Comparison of ENCODE assay signal across 8 mouse cellular contexts in genomic region chr3:115924401-115925190, GRCm38 (mm10). TPM values are rescaled to one million over a fixed set of nuclear protein-coding genes. Genes with fewer than 3 reads are reported as not detected.
DNase-seq lines count a peak whose midpoint lies in the region; ATAC-seq and TF ChIP-seq lines count a peak whose summit lies in the region.
"Had no signal": no experiment of that assay in that cellular context is flagged by ENCODE, and none has a peak within 500 bp of the region (broad histone marks: within the 10 kb centered on the region; RNA-seq: fewer than 3 reads in every experiment).

No protein-coding gene starts in this region.

- no peaks in the 10 kb centered on the region for H3K27me3 ChIP-seq in kidney, postnatal 0 days (ENCODE audit: insufficient read depth, low read length)
- no peaks in the 10 kb centered on the region for H3K27me3 ChIP-seq in heart, postnatal 0 days (ENCODE audit: control insufficient read depth, insufficient read depth, low read length)
- H3K27me3 ChIP-seq in liver, embryonic 14.5 days (ENCODE audit: control insufficient read depth, insufficient read depth, low read length): no peaks in the 10 kb centered on the region
- no peaks in the 10 kb centered on the region for H3K27me3 ChIP-seq in stomach, embryonic 16.5 days (ENCODE audit: control insufficient read depth, insufficient read depth, low read length)

- WGBS in kidney, postnatal 0 days: 82% methylated on average over 4 of the region's 4 CpGs
- WGBS in heart, postnatal 0 days: 40% methylated on average over 4 of the region's 4 CpGs
- WGBS in liver, embryonic 14.5 days (ENCODE audit: insufficient replicate concordance): 68% methylated on average over 4 of the region's 4 CpGs
- 75% methylated on average over 4 of the region's 4 CpGs for WGBS in stomach, embryonic 16.5 days

- no peak overlapping the region for H3K27ac ChIP-seq in kidney, postnatal 0 days
- peak overlapping the region; percentile 47 for H3K27ac ChIP-seq in heart, postnatal 0 days (ENCODE audit: low read depth)
- H3K27ac ChIP-seq in liver, embryonic 14.5 days: no peak overlapping the region
- peak overlapping the region; percentile 53 for H3K27ac ChIP-seq in stomach, embryonic 16.5 days (ENCODE audit: low read length)

- H3K4me1 ChIP-seq in kidney, postnatal 0 days (replicated peaks; ENCODE audit: insufficient read depth, low read length): no peaks in the 10 kb centered on the region
- H3K4me1 ChIP-seq in heart, postnatal 0 days (ENCODE audit: control insufficient read depth, insufficient read depth): no peaks in the 10 kb centered on the region
- peaks cover 0 to 2% of the 10 kb centered on the region in 2 experiments; a peak in 1 of 4 replicates for H3K4me1 ChIP-seq in liver, embryonic 14.5 days (replicated peaks; ENCODE audit: control insufficient read depth in 2 of 2, insufficient read depth in 2 of 2, low read length in 1 of 2)
- H3K4me1 ChIP-seq in stomach, embryonic 16.5 days (ENCODE audit: control insufficient read depth, insufficient read depth, low read length): no peaks in the 10 kb centered on the region

- no peaks in the 10 kb centered on the region for H3K9me3 ChIP-seq in kidney, postnatal 0 days (replicated peaks; ENCODE audit: low read length)
- no peaks in the 10 kb centered on the region for H3K9me3 ChIP-seq in heart, postnatal 0 days (replicated peaks; ENCODE audit: control insufficient read depth, low read length)
- H3K9me3 ChIP-seq in liver, embryonic 14.5 days (ENCODE audit: control insufficient read depth, low read length): no peaks in the 10 kb centered on the region
- H3K9me3 ChIP-seq in stomach, embryonic 16.5 days (replicated peaks; ENCODE audit: control insufficient read depth, low read length): no peaks in the 10 kb centered on the region

- ATAC-seq in kidney, postnatal 0 days (replicated peaks; ENCODE audit: low FRiP score, low read depth): no peak
- ATAC-seq in heart, postnatal 0 days (ENCODE audit: insufficient read depth, low read depth): peak; percentile 80
- peak; percentile 60 for ATAC-seq in liver, embryonic 14.5 days (ENCODE audit: insufficient read depth)
- peak; percentile 80 for ATAC-seq in stomach, embryonic 16.5 days (ENCODE audit: insufficient read depth, low FRiP score)

- no peak overlapping the region for H3K4me2 ChIP-seq in kidney, postnatal 0 days (ENCODE audit: low read length)
- H3K4me2 ChIP-seq in heart, postnatal 0 days (ENCODE audit: low read depth, low read length): no peak overlapping the region
- no peak overlapping the region for H3K4me2 ChIP-seq in liver, embryonic 14.5 days (ENCODE audit: low read depth)
- H3K4me2 ChIP-seq in stomach, embryonic 16.5 days (ENCODE audit: low read depth, low read length): no peak overlapping the region

- peak; percentile 20 for DNase-seq in kidney, postnatal 0 days (ENCODE audit: low spot score)
- DNase-seq in kidney, adult 18-20 months: no peak
- DNase-seq in heart, postnatal 0 days (ENCODE audit: low spot score): peak; percentile 57
- DNase-seq in liver, embryonic 14.5 days (ENCODE audit: low read depth in 3 of 3, low spot score in 3 of 3): no peak
- DNase-seq in cerebellum, adult 11 months: no peak
- no peak for DNase-seq in right cerebral cortex, postnatal 36 days (ENCODE audit: low spot score in 2 of 2)
- DNase-seq: thymus, adult 2 months had no signal

- TF ChIP-seq CTCF in kidney, postnatal 0 days (IDR thresholded peaks at IDR 0.05; ENCODE audit: low read depth): no peak
- TF ChIP-seq CTCF in heart, postnatal 0 days (IDR thresholded peaks at IDR 0.05; ENCODE audit: low read depth): no peak
- no peak for TF ChIP-seq CTCF in liver, embryonic 14.5 days (IDR thresholded peaks at IDR 0.05; ENCODE audit: low read depth)

- H3K9ac ChIP-seq in kidney, postnatal 0 days (ENCODE audit: low read depth, low read length): no peak overlapping the region
- H3K9ac ChIP-seq in heart, postnatal 0 days (replicated peaks; ENCODE audit: low read depth, low read length): no peak overlapping the region
- H3K9ac ChIP-seq in liver, embryonic 14.5 days (replicated peaks): no peak overlapping the region
- H3K9ac ChIP-seq in stomach, embryonic 16.5 days (ENCODE audit: low read length): no peak overlapping the region

- H3K4me3 ChIP-seq in kidney, postnatal 0 days (replicated peaks; ENCODE audit: low read depth, low read length): no peak overlapping the region
- H3K4me3 ChIP-seq in heart, postnatal 0 days (ENCODE audit: low read depth, low read length): no peak overlapping the region
- H3K4me3 ChIP-seq in liver, embryonic 14.5 days (ENCODE audit: insufficient read depth in 1 of 2, low read depth in 2 of 2, low read length in 2 of 2): no peak overlapping the region
- H3K4me3 ChIP-seq in stomach, embryonic 16.5 days (replicated peaks; ENCODE audit: low read length): no peak overlapping the region

- H3K36me3 ChIP-seq in kidney, postnatal 0 days (ENCODE audit: insufficient read depth, low read length): 0 out of 2 replicates have a peak, but pooled peaks cover 4% of the 10 kb centered on the region
- peaks cover 21% of the 10 kb centered on the region; the same call in 1 of the 2 replicates for H3K36me3 ChIP-seq in heart, postnatal 0 days (replicated peaks; ENCODE audit: control insufficient read depth, insufficient read depth, low read length)
- H3K36me3 ChIP-seq in liver, embryonic 14.5 days (replicated peaks; ENCODE audit: control insufficient read depth, insufficient read depth, low read depth): peaks cover 7% of the 10 kb centered on the region
- peaks cover 5% of the 10 kb centered on the region for H3K36me3 ChIP-seq in stomach, embryonic 16.5 days (ENCODE audit: control insufficient read depth, insufficient read depth, low read length)

- no peak for TF ChIP-seq EP300 in heart, postnatal 0 days (IDR thresholded peaks at IDR 0.05; ENCODE audit: low read depth)
- TF ChIP-seq EP300 in liver, embryonic 14.5 days (IDR thresholded peaks at IDR 0.05; ENCODE audit: low read depth): no peak

RNA-seq across cellular contexts. Expression of gene Dph5, which starts 37.0 kb away (rescaled TPM):
- polyA plus RNA-seq in kidney, postnatal 0 days (2015; fragmentation: Nextera tagmentation; extraction: Ambion mirVana): 21.3 and 21.9 TPM in 2 replicates
- 6.4 and 11.1 TPM in 2 replicates for total RNA-seq in heart, postnatal 0 days (2014; rRNA removed; ENCODE audit: low replicate concordance)
- 12.1 and 14.0 TPM in 2 replicates for polyA plus RNA-seq in heart, postnatal 0 days (2015; fragmentation: Nextera tagmentation; extraction: Ambion mirVana)
- 6.4 and 10.2 TPM in 2 replicates for polyA plus RNA-seq in liver, embryonic 14.5 days (2012; rRNA removed)
- polyA plus RNA-seq in liver, embryonic 14.5 days (2014; fragmentation: Nextera tagmentation; extraction: Ambion mirVana): 15.0 and 16.2 TPM in 2 replicates
- 28.8 and 31.9 TPM in 2 replicates for polyA plus RNA-seq in stomach, embryonic 16.5 days (2015; fragmentation: Nextera tagmentation; extraction: Ambion mirVana)

Comparison
In these comparisons a context has a peak if more than half of its experiments do, and no peak if none do; other contexts are left out.
1. DNase-seq: peak in kidney, postnatal 0 days (single experiment) and heart, postnatal 0 days (single experiment); none in kidney, adult 18-20 months (single experiment), liver, embryonic 14.5 days (0 of 3), cerebellum, adult 11 months (single experiment) and right cerebral cortex, postnatal 36 days (0 of 2).
2. H3K27ac ChIP-seq: peak in heart, postnatal 0 days (single experiment) and stomach, embryonic 16.5 days (single experiment); none in kidney, postnatal 0 days (single experiment) and liver, embryonic 14.5 days (single experiment).